Mouse (Mus musculus): Measurements from ENCODE around the gene Adamts4. TPM values are rescaled to one million over a fixed set of nuclear protein-coding genes. Genes with fewer than 3 reads are reported as not detected.

Adamts4 gene
- polyA plus RNA-seq, 1 experiment from 2014 or later: 9.2 TPM

DNA sequence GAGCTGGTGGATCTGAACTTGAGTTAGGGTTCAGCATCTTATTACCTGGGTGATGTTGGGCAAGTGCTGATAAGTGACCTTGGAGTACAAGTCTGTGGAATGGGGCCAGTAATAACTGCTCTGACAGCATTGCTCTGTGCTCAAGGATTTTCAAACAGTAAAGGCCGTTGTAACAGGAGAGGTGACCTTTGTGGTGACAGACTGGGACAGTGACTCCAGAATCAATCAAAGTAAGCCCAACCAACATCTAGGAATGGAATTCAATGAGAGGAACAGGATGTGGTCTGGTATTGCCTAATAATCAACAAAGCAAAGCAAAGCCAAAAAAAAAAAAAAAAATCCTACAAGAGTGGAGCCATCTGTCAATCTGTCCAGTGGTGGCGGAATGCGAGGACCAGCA, 10.1 kb downstream of the Adamts4 start:
- H3K27ac ChIP-seq (replicated peaks): no peak overlapping the region
- H3K36me3 ChIP-seq: no peaks in the 10 kb centered on the region
- no peaks in the 10 kb centered on the region for H3K27me3 ChIP-seq
- no peaks in the 10 kb centered on the region for H3K9me3 ChIP-seq
- no peak overlapping the region for H3K4me3 ChIP-seq
- H3K9ac ChIP-seq (replicated peaks): no peak overlapping the region
- ATAC-seq (ENCODE audit: low FRiP score, low read depth): no peak
- peaks cover 15% of the 10 kb centered on the region for H3K4me1 ChIP-seq
- H3K4me2 ChIP-seq (replicated peaks): no peak overlapping the region
- WGBS: 83% methylated on average over 3 of the region's 3 CpGs

DNA sequence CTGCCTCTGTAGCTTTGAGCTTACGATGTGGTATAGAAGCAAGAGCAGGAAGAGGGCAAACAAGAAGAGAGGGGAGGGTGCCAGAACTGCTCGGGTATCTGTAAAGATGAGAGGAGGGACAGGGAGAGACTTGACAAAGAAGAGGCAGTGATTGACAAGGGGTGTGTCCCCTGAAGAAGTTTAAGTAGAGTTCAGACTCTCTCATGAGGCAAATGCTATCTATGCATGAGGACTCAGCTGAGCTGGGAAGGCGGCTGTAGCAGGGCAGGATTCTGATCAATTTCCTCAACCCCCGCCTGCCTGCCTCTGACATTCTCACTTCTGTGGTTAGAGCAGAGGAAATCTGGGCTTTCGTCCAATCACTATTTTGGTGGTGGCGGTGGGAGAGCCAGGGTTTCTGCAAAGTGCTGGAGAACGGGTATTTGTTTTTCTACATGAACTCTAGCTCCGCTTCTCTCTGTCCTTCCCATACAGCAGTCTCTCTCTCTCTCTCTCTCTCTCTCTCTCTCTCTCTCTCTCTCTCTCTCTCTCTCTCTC, 12.4 kb downstream of the Adamts4 start:
- peak; percentile 67 for ATAC-seq (ENCODE audit: low FRiP score, low read depth)
- Histone ChIP-seq H3K4me3 (peak overlapping the region; percentile 29), H3K4me1 (peaks cover 15% of the 10 kb centered on the region), H3K9ac (replicated peaks) (0 out of 2 replicates have a peak overlapping the region, but pooled peaks have one; percentile 17), H3K4me2 (replicated peaks) (peak overlapping the region; percentile 50), H3K27me3 (no peaks in the 10 kb centered on the region), H3K9me3 (no peaks in the 10 kb centered on the region), H3K27ac (replicated peaks) (peak overlapping the region; percentile 50), H3K36me3 (no peaks in the 10 kb centered on the region)
- WGBS: 7% methylated on average over 8 of the region's 8 CpGs

DNA sequence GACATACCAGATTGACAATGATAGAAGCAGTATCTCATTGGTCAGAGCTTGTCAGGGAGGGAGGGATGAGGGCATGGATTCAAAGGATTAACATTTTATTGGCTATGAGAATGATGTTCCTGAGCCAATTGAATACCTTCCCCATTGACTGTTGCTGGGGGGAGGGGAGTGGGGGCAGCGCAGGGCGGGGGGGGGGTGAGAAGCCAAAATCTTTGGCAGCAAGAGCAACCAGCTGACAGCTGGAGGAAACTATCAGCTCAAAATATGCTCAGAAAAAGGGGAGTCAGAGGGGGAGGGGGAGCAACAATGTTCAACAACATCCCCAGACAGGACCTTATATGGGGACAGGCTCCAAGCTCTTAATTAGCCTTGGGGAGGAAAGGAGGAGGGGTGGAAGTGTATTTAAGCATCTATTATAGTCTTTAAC, 13.0 kb downstream of the Adamts4 start:
- H3K9ac ChIP-seq (replicated peaks): 0 out of 2 replicates have a peak overlapping the region, but pooled peaks have one; percentile 17
- peak; percentile 88 for ATAC-seq (ENCODE audit: low FRiP score, low read depth)
- WGBS: 0% methylated on average over 2 of the region's 2 CpGs
- H3K27me3 ChIP-seq: no peaks in the 10 kb centered on the region
- no peaks in the 10 kb centered on the region for H3K36me3 ChIP-seq
- peak overlapping the region; percentile 29; the same call in 1 of the 2 replicates for H3K4me3 ChIP-seq
- no peaks in the 10 kb centered on the region for H3K9me3 ChIP-seq
- peak overlapping the region; percentile 50 for H3K4me2 ChIP-seq (replicated peaks)
- peaks cover 15% of the 10 kb centered on the region for H3K4me1 ChIP-seq
- H3K27ac ChIP-seq (replicated peaks): peak overlapping the region; percentile 54

DNA sequence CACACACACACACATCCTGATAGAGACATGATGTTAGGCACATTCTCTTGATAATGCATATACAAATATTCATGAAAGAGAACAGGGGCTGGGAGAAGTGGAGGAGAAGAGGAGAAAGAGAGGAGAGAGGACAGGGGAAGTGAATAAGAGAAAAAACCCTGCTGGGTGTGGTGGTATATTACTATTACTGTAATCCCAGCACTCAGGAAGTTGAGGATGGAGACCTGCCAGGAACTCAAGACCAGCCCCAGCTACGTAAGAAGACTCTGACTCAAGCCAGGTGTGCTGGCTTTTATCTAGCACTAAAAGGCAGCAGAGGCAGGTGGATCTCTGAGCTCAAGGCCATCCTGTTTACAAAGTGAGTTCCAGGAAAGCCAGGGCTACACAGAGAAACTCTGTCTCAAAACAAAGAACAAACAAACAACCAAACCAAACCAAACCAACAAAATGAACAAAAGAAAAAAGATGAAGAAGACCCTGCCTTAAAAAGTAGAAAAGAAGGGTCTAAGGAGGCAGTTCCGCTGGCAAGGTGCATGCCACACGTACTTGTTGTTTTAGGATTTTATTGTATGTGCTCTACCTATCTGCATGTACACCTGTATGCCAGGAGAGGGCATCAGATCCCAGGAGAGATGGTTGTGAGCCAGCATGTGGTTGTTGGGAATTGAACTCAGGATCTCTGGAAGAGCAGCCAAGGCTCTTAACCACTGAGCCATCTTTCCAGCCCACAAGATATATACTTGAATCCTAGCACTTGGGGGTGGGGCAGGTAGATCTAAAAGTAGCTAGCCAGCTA, 13.6 kb downstream of the Adamts4 start:
- H3K4me3 ChIP-seq: no peak overlapping the region
- H3K4me1 ChIP-seq: peaks cover 15% of the 10 kb centered on the region
- no peak overlapping the region for H3K9ac ChIP-seq (replicated peaks)
- peak overlapping the region; percentile 54 for H3K27ac ChIP-seq (replicated peaks)
- no peaks in the 10 kb centered on the region for H3K9me3 ChIP-seq
- H3K4me2 ChIP-seq (replicated peaks): peak overlapping the region; percentile 50
- H3K36me3 ChIP-seq: no peaks in the 10 kb centered on the region
- WGBS: 88% methylated on average over 3 of the region's 3 CpGs
- no peaks in the 10 kb centered on the region for H3K27me3 ChIP-seq
- ATAC-seq (ENCODE audit: low FRiP score, low read depth): no peak

DNA sequence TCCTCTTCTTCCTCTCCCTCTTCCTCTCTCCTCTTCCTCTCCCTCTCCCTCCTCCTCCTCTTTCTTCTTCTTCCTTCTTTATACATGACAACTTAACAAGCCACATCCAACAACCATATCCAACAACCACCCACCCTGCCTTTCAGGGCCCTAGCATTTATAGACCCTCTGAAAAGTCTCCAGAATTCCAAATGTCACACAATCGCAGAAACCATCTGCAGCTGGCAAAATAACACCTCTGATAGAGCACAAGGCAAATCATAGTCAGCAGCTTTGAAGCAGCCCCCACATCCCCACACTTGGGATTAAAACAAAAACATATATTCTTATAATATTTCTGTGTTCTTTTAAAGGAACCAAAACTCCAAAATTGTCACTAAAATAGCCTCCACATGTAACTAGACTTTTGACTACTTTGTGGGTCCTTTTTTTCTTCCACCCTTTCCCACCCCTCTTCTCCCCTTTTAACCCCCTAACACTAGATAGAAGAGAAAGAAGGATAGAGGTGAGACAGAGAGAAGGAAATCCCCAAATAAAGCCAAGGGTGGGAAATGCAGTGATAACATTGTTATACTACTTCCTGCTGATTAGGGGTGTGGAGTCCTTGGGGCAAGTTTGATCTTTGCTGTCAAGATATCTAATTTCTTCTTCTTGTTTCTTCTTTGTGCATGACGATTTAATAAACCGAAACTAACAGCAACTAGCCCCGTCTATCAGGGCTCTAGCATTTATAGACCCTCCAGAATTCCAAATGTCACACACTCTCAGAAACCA, 15.9 kb downstream of the Adamts4 start:
- Histone ChIP-seq H3K4me3 (no peak overlapping the region), H3K27me3 (no peaks in the 10 kb centered on the region), H3K9me3 (no peaks in the 10 kb centered on the region), H3K36me3 (no peaks in the 10 kb centered on the region), H3K27ac (replicated peaks) (no peak overlapping the region), H3K4me2 (replicated peaks) (no peak overlapping the region), H3K4me1 (peaks cover 24% of the 10 kb centered on the region), H3K9ac (replicated peaks) (no peak overlapping the region)
- no peak for ATAC-seq (ENCODE audit: low FRiP score, low read depth)
- WGBS: 75% methylated on average over 4 of the region's 4 CpGs

DNA sequence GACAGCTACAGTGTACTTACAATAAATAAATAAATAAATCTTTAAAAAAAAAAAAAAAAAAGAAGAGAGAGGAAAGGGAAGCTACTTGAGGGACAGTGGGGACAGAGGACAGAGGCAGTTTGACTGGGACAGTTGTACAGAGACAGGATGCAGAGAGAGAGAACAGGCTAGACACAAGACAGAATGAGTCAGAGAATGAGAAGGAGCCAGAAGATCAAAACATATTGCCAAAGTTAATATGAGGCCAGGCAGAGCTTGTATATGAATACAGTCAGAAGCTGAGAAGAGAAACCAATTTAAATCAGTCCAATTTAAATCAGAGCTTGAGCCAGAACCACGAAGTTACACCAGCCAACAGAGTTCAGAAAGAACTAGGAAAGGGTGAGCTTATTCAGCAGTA, 18.1 kb downstream of the Adamts4 start:
- no peak overlapping the region for H3K4me3 ChIP-seq

DNA sequence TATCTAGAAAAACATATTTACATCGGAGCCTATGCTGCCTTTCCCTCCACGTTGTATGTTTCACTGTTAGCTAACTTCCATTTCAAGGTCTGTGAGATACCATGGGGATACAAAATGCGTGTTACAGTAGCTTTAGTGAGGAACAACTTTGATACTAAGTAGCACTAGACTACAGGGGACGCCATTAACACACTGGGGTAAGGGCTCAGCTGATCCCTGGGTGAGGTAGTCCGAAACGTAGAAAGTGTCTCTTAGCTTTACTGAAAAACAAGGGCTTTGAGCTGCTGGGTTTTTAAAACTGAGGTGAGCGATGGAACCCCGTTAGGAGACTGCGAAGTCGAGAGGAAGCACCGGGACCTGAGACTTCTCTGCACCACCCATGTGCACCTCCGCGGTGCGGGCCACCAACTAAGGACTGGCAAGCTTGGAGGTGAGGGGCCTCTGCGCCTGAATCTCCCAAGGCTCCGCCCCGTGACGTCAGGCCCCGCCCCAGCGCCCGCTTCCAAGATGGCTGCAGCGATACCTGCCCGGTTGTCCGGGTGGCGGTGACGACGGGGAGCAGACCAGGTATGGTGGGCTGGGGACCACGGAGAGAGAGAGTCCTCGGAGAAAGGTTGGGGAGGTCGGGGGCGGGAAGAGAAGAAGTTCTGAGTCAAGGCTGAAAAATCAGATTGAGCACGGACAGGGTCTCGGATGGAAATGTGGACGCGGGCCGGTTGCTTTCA, 19.8 kb downstream of the Adamts4 start, which contains the start of gene B4galt3:
TSS of gene B4galt3 (plus strand) at position 481 of the 725 bp plus-strand sequence.
- H3K4me3 ChIP-seq: peak within 1 kb of the TSS; percentile 80
- peaks cover 11% of the 10 kb centered on the region for H3K4me1 ChIP-seq
- peak; percentile 97 for ATAC-seq (ENCODE audit: low FRiP score, low read depth)
- H3K4me2 ChIP-seq (replicated peaks): peak within 1 kb of the TSS; percentile 97
- H3K36me3 ChIP-seq: peaks cover 25% of the 10 kb centered on the region
- H3K9ac ChIP-seq (replicated peaks): peak within 1 kb of the TSS; percentile 84
- no peaks in the 10 kb centered on the region for H3K27me3 ChIP-seq
- no peak within 1 kb of the TSS; the same call in 1 of the 2 replicates for H3K27ac ChIP-seq (replicated peaks)
- no peaks in the 10 kb centered on the region for H3K9me3 ChIP-seq
- WGBS: 3% methylated on average over 36 of the region's 36 CpGs

More for the DNA sequence above, 18.1 kb downstream of the Adamts4 start:
- 65% methylated on average over 1 of the region's 1 CpGs for WGBS
- H3K27me3 ChIP-seq: no peaks in the 10 kb centered on the region
- no peak overlapping the region for H3K4me2 ChIP-seq (replicated peaks)
- ATAC-seq (ENCODE audit: low FRiP score, low read depth): no peak
- H3K27ac ChIP-seq (replicated peaks): no peak overlapping the region
- peaks cover 14% of the 10 kb centered on the region for H3K4me1 ChIP-seq
- no peak overlapping the region for H3K9ac ChIP-seq (replicated peaks)
- H3K9me3 ChIP-seq: no peaks in the 10 kb centered on the region
- H3K36me3 ChIP-seq: peaks cover 9% of the 10 kb centered on the region; the same call in 1 of the 2 replicates

DNA sequence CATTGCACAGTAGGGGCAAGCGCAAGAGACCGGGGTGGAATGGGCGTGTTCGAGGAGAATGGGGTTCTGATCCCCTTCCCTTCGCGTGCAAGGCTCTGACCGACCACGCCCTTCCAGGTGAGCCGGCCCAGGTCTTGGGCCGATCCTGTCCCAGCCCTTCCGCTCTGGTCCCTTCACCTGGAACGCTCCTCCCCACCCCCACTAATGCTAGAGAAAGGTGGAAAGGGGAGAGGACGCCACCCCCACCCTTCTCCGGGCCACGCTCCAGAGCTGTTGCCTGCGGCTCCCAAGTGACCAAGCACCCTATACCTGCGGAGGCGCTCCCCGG, 20.3 kb downstream of the Adamts4 start:
- 1% methylated on average over 19 of the region's 19 CpGs for WGBS
- ATAC-seq (ENCODE audit: low FRiP score, low read depth): peak; percentile 70
- no peak overlapping the region for H3K27ac ChIP-seq (replicated peaks)
- no peaks in the 10 kb centered on the region for H3K9me3 ChIP-seq
- H3K4me1 ChIP-seq: peaks cover 11% of the 10 kb centered on the region
- H3K36me3 ChIP-seq: peaks cover 30% of the 10 kb centered on the region
- H3K4me3 ChIP-seq: peak overlapping the region; percentile 80
- peak overlapping the region; percentile 97 for H3K4me2 ChIP-seq (replicated peaks)
- H3K9ac ChIP-seq (replicated peaks): peak overlapping the region; percentile 84
- no peaks in the 10 kb centered on the region for H3K27me3 ChIP-seq

DNA sequence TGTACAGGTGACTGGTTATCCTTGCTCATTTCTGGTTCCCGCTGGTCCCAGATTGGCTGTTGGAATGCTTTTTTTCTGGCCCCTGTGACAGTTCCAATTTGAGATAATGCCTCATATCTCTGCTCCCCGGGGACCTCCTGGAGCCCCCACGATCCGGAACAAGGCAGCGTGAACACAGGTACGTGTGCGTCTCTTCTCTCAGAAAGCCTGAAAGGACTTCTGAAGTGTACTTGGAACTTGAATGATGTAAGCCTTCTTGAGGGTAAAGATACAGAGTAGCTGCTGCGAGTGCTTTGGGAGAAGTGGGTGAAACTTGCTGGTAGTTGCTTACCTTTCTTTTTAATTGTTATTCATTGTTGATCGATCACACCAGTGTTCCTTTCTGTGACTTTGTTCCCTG, 21.0 kb downstream of the Adamts4 start:
- Histone ChIP-seq H3K9ac (replicated peaks) (peak overlapping the region; percentile 84), H3K4me1 (peaks cover 11% of the 10 kb centered on the region), H3K4me2 (replicated peaks) (peak overlapping the region; percentile 97), H3K27ac (replicated peaks) (no peak overlapping the region), H3K4me3 (peak overlapping the region; percentile 80), H3K9me3 (no peaks in the 10 kb centered on the region), H3K27me3 (no peaks in the 10 kb centered on the region), H3K36me3 (peaks cover 37% of the 10 kb centered on the region)
- WGBS: 65% methylated on average over 9 of the region's 9 CpGs
- ATAC-seq (ENCODE audit: low FRiP score, low read depth): no peak

DNA sequence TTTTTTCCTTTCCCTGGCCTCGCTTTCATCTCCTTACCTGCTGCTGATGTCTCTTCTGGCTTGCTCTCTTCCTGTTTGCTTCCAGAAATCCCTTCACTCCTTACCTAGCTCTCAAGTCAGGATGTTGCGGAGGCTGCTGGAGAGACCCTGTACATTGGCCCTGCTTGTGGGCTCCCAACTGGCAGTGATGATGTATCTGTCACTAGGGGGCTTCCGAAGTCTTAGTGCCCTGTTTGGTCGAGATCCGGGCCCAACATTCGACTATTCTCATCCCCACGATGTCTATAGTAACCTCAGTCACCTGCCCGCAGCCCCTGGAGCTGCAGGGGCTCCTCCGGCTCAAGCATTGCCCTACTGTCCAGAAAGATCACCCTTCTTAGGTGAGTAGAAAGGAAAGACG, 21.4 kb downstream of the Adamts4 start:
- H3K27ac ChIP-seq (replicated peaks): no peak overlapping the region
- WGBS: 83% methylated on average over 10 of the region's 10 CpGs
- H3K4me1 ChIP-seq: peaks cover 11% of the 10 kb centered on the region
- no peak overlapping the region for H3K4me2 ChIP-seq (replicated peaks)
- no peaks in the 10 kb centered on the region for H3K9me3 ChIP-seq
- H3K4me3 ChIP-seq: no peak overlapping the region
- H3K27me3 ChIP-seq: no peaks in the 10 kb centered on the region
- no peak for ATAC-seq (ENCODE audit: low FRiP score, low read depth)
- H3K9ac ChIP-seq (replicated peaks): no peak overlapping the region
- H3K36me3 ChIP-seq: peaks cover 41% of the 10 kb centered on the region

DNA sequence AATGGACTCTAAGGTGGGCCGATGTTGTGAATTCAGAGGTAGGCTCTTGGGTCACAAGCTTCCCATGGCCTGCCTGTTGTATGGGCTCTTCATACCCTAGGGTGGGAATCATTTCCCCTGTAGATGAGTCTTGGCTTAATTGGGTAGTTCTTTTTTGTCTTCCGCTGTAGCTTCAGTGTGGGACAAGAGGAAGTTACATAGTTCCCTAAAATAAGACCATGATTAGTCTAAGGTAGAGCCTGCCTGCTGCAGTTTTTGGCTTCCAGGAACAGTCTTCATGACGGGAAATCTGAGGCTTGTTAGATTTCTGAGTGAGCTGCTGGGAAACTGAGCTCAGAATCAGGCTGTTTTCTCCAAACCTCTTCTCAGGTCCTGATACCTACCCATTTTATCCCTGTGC, 21.9 kb downstream of the Adamts4 start:
- H3K4me3 ChIP-seq: no peak overlapping the region
- 92% methylated on average over 3 of the region's 3 CpGs for WGBS
- H3K4me2 ChIP-seq (replicated peaks): no peak overlapping the region
- no peak for ATAC-seq (ENCODE audit: low FRiP score, low read depth)
- H3K27me3 ChIP-seq: no peaks in the 10 kb centered on the region
- H3K9ac ChIP-seq (replicated peaks): no peak overlapping the region
- no peak overlapping the region for H3K27ac ChIP-seq (replicated peaks)
- H3K4me1 ChIP-seq: peaks cover 11% of the 10 kb centered on the region
- H3K36me3 ChIP-seq: peaks cover 46% of the 10 kb centered on the region
- no peaks in the 10 kb centered on the region for H3K9me3 ChIP-seq
